Mouse (Mus musculus) right cerebral cortex, postnatal 10 days (tissue): ENCODE results near the gene Ripply2.
"Not testable (repeated sequence)": the region's sequence is repeated elsewhere in the genome, so short reads cannot be mapped to it uniquely, and the experiment has no call there.

Source experiments
- DNase-seq, 2 experiments: peaks; one replicate each; pipeline ENCODE4 v3.0.0; 2021; ENCODE audit warnings: low spot score in 2 of 2

Ripply2 gene

DNA sequence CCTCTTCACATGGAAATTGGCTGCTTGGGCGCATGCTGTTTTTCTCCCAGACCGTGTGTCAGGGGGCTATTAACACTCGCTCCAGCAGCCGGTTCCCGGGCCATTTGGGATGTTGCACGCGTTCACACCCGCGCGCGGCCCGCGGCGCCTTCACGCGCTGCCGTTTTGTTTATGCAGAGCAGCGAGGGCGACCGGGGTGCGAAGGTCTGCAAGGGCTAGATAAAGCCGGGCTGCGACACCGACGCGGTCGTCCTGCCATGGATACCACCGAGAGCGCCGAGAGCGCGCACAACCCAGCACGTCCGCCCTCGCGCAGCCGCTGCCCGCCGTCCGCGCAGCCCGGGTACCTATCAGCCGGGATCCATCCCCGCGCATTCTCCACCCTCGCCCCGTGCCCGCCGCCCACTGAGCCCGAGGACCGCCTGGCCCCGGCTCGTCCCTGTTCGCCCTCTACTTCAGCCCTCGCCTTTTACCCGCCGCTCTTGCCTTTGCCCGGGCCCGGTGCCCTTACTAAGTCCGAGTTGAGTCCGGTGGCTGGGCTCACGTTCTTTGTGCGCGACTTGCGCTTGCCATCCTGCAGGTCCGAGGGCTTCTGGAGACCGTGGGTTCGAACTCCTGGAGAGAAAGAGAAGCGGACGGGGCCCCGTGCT, at the start of gene Ripply2:
Gene Ripply2, plus strand, starts transcription at position 250 of the 650 bp plus-strand sequence.
- DNase-seq = peak; percentile 64 to 67

DNA sequence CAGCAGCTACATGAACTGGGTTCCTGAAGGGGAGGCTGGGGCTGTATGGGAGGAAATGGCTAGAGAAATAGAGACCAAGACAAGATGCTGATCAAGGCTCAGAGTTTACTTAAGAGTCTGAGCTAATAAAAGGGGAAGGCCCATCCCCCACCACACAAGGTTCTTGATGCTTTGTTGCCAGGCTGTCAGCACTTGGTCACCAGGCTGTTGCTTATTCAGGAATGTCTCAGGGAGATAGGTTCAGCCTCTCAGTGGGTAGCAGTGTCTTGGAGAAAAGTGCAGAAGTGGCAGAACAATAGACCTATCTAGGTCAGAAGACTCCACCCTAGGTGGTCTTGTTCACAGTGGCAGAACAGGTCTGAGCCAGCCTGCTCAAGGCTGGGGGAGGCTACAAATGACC, 42.9 kb upstream of the Ripply2 start:
- not testable (repeated sequence) for DNase-seq

DNA sequence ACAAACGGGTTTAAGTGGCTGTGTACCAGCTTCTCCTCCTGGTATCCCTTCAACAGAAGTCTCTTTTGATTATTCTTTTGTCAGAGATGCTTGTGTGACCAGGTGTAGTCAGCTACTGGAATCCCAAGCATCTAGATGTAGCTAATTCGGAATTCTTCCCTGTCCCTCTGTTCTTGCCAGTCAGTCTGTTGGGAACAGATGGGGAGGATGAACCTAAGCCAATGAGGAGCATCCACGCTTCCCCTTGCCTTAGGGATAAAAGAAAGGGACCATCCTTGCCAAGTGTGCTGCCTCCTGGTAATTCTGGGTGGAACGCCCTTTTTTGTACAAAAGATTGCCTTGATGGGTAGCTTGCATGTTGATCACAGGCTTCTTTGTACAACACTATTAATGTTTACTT, 41.8 kb upstream of the Ripply2 start:
- peak; percentile 32 to 40 for DNase-seq

DNA sequence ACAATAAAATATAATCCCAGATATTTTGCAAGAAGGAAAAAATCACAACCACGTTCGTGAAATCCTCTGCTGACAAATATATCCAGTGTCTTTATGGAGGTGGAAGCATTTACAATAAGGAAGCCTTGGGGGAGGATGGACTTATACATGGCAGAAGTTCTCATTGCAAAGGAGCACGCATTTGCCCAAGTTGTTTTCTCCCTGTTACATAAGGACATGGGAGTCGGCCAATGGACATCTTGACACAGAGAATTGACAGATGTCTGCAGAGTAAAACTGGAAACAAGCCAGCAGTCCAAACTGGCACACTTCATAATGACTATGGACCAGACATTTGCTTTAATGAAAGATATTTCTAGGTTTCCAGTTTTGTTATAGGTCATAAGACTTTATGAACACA, 38.4 kb upstream of the Ripply2 start:
- DNase-seq = peak in 1 of 2 experiments; percentile 51

DNA sequence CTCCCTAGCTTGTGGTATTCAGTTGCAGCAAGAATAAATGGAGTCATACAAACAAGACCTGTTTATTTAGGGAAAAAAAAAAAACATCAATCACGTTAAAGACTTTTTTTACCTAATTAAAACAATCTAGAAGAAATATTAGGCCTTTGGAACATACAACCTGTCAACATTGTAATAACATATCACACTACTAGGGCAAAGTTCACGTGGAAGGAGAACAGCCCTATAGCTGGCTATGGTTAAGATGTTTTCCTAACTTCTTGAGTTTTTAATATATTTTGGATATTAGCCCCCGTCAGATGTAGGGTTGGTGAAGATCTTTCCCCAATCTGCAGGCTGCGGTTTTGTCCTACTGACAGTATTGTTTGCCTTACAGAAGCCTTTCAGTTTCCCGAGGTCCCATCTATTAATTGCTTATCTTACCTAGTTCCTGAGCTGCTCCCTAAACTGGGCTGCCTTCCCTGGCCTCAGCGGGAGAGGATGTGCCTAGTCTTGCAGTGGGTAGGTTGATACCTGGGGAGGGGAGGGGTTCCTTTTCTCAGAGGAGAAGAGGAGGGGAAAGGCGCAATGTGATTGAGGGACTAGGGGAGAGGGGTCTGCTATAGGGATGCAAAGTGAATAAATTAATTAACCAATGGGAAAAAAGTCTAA, 37.0 kb upstream of the Ripply2 start:
- no peak for DNase-seq

DNA sequence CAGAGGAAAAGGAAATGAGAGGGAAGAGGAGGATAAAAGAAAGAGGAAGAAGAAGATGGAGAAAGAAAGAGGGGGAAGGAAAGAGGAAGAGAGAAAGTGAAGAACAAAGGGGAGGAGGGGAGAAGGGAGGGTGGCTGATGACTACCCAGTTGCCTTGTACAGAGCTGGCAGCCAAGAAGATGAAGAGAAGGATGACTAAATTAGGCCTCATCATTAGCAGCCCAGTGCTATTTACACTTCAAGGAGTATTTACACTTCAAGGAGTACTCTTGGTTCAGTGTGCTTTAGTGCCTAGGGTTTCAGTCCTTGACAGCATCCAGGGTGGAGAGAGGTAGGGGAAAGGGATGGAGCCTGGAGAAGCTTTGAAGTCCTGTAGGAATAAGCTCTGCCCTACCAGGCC, 35.3 kb upstream of the Ripply2 start:
- DNase-seq = no peak

DNA sequence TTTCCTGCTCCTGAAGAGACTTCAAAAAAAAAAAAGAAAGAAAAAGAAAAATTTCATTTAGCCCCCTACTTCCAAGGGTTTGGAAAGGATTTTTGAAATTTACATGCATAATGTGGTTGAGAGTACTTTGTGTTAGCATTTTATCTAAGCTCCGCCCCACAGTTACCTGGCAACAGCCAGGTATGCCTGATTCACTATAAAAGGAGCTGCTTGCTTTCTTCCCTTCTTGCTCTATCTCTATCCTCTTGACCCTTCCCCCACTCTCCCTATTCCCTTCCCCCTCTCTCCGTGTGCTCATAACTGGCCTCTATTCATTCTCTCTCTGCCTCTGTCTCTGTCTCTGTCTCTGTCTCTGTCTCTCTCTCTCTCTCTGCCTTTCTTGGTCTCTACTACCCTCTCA, 34.4 kb upstream of the Ripply2 start:
- no peak for DNase-seq

DNA sequence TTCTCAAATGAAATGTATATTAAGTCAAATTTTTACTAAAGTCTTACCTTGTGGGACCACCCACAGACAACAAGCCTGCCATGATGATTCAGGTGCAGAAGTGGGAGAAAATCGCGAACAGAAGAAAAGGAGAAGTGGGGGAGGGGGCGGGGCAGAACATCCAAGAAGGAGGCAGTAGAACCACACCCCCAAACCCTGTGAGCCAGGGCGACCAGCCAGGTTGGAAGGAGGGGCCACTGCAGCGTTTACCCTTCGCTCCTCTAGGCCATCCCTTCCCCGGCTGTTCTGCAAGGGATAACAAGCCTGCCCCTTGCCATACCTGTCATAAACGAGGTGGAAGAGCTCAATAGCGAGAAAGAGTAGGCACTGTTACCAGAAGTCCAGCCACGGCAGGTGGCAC, 33.8 kb upstream of the Ripply2 start:
- no peak for DNase-seq

DNA sequence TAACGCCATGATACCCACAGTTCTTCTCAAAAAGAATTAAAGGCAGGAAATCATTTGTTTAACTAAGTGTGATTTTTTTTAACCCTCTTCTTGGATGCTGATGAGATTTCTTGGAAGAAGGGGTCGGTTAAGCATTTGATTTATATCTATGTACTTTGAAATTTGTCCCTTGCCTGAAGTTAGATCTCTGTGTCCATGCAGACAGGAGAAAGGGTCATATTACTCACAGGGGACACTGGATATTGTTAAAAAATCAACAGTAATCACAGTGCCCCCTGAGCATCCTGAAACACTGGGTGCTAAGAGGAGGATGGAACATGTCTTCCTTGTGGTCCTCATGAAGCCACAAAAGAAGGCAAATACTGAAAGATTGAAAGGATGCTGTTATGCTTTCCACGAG, 30.8 kb upstream of the Ripply2 start:
- no peak for DNase-seq

DNA sequence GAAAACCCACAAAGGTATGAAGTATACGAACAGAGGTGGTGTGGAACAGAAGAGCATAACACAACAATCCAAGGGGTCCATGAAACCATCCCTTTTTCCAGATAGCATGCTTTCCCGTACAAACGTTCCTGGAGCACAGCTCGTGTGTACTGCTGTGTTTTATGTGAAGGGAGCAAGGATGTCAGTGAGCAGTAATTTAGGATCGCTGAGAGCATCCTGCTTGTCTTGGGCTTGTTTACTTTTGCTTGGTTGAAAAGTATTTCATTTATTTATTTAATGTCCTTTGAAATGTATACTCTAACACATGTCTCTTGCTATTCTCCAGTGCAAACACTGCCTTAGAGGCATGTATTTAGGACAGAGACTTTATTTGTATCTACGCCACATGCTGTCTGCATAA, 30.2 kb upstream of the Ripply2 start:
- no peak for DNase-seq

DNA sequence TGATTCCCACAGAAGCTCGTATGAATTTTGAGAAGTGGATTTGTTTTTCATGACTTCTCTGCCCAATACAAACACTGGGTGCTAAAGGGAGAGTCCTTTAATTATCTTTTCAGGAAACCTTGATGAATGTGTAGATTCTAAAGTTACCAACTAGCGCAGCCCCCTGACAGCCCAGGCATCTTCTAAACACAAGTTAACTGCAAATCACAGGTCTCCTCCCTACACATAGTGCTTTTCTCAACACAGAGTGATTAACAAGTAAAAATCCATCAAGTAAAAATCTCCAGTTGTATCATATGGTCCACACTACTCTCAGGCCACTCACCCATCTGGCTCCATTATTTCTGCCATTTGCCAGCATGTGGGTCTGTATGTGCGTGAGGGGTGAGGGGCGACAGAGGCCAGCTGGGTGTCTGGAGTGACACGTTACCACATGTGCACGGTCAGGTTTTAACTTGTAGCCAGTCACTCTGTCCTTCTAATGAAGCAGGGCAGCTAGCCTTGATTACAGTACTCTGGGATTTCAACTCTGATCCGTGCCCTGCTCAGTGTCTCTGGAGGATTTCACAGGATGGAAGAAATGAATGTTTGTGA, 28.5 kb upstream of the Ripply2 start:
- DNase-seq = no peak

DNA sequence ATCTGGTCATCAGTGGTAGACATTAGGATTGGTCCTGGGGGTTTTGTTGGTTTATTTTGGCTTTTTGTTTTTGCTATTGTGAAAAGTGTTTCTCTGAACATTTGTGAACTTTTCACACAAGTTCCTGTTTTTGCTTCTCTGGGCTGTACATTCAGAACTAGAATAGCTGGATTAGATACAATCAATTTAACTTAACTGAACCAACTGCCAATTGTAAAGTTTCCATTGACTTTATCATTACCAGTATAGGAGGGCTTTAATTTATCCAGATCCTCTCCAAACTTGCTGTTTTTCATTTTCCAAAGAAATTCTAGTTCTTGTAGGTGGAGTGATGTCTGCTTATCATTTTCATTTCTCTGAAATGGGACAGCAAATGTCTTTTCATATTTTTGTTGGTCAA, 25.5 kb upstream of the Ripply2 start:
- DNase-seq = no peak

DNA sequence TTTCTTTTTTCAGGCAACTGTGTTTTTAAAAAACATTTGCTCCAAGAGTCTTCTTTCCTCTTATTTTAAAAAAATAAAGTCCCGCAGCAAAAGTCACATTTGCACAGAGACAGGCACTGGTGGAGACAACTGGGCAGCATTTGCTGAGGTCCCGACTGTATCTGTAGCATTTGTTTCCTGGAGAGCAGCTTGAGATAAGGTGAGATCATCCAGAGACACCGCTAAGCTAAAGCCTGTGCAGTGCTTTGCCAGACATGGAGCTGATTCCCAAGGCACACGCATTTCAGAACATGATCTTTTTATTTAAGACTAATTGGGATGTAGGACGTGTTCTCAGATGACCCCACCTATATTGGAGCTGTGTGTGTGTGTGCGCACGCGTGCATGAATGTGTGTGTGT, 23.6 kb upstream of the Ripply2 start:
- no peak for DNase-seq

DNA sequence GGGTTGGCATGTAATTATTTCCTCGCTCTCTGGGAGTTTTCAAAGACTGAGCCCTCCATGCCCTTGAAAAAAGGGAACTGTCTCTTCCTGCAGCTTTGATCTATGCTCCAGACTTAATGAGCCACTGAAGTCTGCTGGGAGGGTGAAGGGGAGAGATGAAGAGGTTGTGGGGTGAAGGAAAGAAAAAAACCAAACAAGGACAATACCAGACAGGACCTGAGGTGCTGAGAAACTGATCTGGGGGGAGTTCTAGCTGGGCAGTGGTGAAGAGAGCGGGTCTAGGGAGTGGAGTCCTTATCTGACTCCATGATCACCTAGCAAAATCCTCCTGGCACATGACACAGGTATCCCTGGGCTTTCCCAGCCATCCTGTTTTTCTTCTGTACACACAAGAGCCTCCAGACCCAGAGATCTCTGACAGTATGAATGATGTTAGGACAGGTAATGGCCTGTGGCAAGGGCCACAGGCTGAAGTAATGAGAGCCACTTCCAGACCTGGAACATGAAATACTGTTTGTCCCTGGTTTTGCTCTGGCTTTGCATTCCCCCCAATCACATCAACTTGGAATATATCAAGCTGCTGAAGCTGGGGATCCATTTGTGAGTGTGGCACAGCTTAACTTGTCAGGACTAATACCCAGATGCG, 18.2 kb upstream of the Ripply2 start:
- no peak for DNase-seq

DNA sequence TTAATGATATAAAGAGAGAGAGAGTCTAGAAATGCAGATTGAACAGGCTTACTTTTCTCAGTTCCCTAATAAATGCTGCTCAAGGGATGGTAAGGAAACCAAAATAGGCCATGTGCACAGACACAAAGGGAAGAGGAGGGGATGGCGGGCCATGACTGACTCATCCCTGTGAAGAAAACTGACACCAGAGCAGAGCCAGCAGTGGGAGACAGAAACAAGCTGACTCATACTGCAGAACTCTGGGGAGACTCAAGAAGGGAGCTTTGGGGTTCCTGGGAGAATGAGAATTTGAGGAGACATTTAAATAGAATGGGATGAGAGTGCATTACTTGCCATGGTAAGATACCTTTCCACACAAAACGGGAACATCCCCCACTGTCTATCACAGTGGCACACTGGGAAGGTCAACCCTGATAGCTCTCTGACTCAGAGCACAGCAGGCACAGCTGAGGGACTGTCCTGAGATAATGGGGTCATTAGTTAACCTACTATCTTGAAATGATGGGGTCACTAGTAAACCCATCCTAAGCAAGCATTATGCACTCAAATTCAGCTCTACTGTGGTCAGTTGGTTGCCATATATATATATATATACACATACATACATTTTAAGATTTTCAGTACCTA, 15.3 kb upstream of the Ripply2 start:
- no peak for DNase-seq

DNA sequence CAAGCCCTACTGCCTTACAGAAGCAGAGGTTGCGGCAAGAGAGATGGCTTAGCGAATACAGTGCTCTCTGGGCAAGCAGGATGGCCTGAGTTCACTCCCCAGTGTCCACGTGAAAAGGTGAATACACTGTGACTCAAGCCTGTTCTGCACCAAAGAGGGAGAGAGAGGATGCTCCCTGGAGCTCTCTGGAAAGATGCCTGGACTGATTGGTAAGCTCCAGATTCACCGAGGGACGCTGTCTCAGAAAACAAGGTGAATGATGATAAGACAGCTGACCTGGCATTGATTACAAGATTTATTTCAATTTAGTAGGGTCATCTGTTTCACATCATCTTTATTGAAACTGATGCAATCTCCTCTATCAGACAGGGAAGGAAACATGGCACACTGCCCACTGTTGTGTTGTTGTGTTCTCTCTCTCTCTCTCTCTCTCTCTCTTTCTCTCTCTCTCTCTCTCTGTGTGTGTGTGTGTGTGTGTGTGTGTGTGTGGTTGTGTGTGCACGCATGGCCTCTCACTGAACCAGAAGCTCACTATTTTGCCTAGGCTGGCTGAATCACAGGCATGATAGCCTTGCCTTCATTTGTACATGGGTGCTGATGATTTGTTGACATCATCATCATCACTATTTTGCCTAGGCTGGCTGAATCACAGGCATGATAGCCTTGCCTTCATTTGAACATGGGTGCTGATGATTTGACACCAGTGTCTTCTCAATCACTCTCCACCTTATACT, 10.5 kb upstream of the Ripply2 start:
- no peak for DNase-seq

DNA sequence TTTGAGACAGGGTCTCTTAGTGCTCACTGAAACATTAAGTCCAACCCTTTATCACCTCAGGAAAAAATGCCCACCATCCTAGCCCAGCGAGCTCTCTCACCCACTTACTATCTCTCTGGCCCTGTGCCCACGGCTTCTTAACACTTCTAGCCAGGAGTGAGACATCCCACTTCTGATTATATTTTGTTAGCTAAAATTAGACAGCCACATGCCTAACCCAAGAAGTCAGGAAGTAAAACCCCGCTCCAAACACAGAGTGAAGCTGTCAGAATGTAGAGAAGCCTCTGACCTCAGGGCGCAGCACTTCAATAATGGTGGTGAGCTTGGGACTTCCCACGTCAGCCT, 9.9 kb upstream of the Ripply2 start:
- no peak for DNase-seq

DNA sequence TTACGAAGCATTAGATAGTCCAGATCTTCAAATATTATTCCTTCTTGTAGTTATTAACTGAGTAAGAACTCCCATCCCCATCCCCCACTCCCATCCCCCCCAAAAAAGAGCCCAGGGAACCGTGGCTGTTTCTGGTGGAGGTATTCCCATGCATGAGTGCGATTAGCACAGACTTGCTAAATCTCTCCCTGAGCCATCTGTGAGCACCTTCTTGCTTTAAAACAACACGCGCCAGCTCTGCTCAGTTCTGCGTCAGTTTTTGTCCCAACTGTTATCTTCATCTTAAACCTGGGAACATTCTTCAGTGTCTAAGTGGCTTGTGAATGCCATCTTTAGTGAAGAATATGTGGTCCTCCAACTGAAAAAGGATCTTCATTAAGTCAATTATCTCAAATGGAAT, 6.8 kb upstream of the Ripply2 start:
- peak; percentile 27 to 37 for DNase-seq

DNA sequence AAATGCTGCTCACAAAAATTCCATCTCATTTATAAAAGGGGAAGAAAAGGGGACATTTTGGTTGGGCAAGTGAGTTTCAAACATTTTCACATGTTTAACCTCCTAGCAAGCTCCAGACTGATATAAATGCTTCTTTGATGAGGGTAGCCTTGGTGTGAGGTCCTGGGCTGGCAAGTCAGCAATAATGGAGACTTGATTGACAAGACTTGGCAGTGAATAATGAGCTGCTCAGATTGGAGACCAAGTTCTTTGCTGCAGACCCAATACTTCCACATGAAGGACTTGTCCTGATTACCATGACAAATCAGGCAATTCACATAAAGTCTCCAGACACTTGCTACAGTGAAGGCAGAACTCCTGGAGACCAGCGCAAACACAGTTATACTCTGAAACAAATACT, 6.4 kb upstream of the Ripply2 start:
- no peak for DNase-seq

DNA sequence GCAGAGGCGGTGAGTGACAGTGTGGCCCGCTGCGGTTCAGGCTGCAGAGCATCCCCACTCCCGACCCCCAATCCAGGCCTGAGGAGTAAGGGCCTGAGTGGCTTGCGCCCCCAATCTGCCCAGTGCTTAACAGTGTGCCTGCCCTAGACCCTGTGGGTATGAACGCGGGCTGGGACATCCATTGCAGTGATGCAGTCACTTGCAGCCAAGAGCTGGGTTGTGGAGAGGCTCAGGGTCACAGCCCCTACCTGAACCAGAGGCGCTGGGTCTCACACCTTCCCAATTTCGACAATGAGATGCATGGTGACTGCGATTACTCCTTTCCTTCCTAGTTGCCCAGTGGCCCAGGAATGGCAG, 579 bp downstream of the Ripply2 start:
- DNase-seq = peak in 1 of 2 experiments; percentile 43

DNA sequence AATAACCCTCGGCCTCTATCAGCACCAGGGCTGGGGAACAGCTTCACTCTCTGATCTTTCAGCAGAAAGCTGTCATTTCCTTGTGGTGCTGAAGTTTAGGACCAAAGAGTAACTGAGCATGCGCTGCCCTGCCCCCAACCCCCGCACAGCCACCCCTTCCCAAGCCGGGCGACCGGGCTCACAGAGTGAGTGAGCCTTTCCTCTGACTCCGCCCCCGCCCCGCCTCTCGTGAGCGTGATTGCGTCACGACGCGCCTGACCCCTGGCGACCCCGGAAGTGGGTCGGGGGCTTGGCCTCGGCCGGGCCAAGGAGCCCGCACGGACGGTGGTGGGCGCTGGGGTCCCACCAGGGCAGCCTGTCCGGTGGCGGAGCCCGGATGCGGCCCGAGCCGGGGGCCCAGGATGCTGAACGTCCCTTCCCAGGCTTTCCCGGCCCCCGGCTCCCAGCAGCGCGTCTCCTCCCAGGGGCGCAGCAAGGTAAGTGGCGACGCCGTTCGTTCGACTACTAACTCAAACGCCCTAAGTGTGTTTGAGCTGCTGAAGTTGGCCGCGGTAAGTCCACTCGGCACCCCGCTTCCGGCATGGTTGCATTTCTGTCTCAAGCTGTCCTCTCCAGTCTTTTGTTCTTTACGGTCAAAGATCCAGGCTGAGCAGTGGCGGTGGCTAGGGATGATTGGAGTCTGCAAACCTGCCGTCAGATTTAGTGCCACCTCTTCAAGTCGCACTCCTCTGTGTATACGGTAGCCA, 6.6 kb downstream of the Ripply2 start, which contains the start of gene Cyb5r4:
Gene Cyb5r4, plus strand, starts transcription at position 237 of the 746 bp plus-strand sequence.
- peak; percentile 96 to 97 for DNase-seq
